Mouse (Mus musculus) thymus, adult 2 months (tissue): ENCODE results near the gene Dab1.

Experiments used
- CTCF ChIP-seq: fragments of 200-500 bp; IDR thresholded peaks from 2 replicates; pipeline ENCODE4 v1.5.1; 2012; ENCODE audit warnings: mild to moderate bottlenecking, control low read depth, low read length, moderate library complexity, borderline replicate concordance; ENCODE audit not compliant: control insufficient read depth, poor library complexity, insufficient read depth; ENCODE audit errors: extremely low read depth
- POLR2A ChIP-seq: fragments of 200-500 bp; IDR thresholded peaks from 2 replicates; pipeline ENCODE4 v1.6.1; 2012; ENCODE audit warnings: mild to moderate bottlenecking, low read length, control low read depth, moderate library complexity; ENCODE audit not compliant: control insufficient read depth, poor library complexity, insufficient read depth; ENCODE audit errors: extremely low read depth

DNA sequence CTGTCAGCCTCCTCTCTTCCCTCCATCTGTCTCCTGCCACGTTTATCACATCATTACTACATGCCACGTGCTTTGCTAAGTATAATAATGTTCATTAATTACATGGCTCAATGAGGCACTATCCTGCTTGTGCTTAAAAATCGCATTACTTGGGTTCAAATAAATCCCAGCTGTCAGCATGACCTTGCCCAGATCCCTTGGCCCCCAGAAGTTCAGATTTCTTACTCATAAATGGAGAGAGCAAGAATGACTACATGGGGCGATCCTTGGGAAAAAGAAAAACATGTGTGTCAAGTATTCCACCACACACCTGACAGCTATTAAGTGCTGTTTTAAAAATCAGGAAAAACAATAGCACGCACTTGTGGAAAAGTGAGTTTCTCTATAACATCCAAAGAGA lies 963.6 kb downstream of the Dab1 start:
- no peak for TF ChIP-seq CTCF
- TF ChIP-seq POLR2A, result no peak
